Mouse (Mus musculus): ENCODE measurements around the gene Gm38431.

DNA sequence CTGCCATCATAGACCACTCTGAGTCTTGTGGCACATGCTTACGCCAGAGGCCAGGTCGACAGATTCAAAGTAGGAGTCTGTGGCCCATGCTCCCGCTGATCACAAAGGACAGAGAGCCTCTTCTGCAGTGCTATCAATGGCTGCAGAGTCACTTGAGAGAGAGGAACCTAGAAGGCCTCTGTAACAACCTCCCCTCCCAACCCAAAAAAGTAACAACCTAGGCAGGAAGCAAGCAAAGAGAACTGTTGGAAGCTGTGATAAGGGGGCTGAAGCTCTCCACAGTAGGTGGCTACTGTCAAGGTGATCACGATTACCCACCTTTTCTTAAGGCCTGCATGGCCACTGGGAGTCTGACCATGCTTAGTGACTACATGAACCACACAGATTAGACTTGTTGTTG, 48.2 kb downstream of the Gm38431 start:
- TF ChIP-seq CTCF (conservative IDR thresholded peaks at IDR 0.05 in 1 of 2, IDR thresholded peaks at IDR 0.05 in 1 of 2; ENCODE audit: low read depth in 2 of 2, low read length in 2 of 2) (no peak), NELFE (IDR thresholded peaks at IDR 0.05; ENCODE audit: low read depth, low read length) (no peak), EP300 (IDR thresholded peaks at IDR 0.05; ENCODE audit: low read length) (no peak), POLR2A (IDR thresholded peaks at IDR 0.05; ENCODE audit: low read depth, low read length) (no peak), ZNF384 (IDR thresholded peaks at IDR 0.05; ENCODE audit: low read depth, low read length) (no peak), MAFK (IDR thresholded peaks at IDR 0.05; ENCODE audit: insufficient replicate concordance, low read length) (no peak), SMC3 (IDR thresholded peaks at IDR 0.05; ENCODE audit: low read depth, low read length) (no peak), ZC3H11A (IDR thresholded peaks at IDR 0.05; ENCODE audit: low read depth, low read length) (no peak)
